Mouse (Mus musculus) layer of hippocampus, adult 9-10 months (tissue): ENCODE data around the gene Nol11.

Experiments used
- DNase-seq: peaks from one replicate; pipeline ENCODE4 v3.0.0; 2022; ENCODE audit warnings: low spot score

Nol11 gene

DNA sequence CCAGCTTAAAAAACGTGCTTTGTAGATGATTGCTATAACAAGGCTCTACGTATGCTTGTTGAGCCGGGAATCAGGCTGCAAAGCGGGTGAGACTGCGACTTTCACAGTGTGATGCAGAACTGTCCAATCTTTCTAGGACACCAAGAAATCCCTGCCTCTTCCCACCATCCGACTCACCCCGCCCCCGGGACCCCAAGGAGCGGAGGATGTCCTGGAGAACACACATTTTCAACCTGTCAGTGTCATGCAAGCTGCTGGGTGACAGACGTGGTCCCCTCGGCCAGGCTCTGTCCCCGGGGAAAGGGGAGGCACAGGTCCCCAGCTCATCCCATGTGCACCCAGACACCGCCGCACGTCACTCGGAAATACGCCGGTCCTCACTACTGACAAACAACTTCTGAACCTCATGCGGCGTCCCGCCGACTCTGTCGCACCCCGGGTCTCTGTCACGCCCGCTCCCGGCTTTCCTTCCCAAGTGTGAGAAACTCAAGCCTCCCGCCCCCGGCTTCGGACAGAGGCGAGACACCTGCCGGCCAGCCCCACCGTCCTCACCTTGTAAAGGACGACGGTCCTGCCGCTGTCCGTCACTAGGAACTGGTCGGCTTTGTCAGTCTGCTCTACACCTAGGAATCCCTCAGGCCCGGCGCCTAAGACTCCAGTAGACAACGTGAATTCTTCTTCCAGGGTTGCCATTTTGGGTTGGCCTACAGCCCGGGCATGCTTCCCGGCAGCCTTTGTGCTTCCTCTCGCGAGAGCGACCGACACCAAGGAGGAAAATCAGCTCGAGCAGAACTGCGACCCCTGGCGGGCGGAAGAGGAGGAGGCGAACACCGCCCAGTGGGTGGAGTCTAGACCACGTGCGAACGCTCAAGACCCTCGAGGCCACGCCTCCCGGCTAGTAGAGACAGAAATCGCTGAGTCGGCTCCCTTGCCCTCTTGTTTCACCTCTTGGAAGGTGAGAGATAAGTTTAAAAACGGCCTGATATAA is at the start of gene Nol11:
Gene Nol11, minus strand, starts transcription at position 817 of the 988 bp plus-strand sequence.
- peak; percentile 98 for DNase-seq

DNA sequence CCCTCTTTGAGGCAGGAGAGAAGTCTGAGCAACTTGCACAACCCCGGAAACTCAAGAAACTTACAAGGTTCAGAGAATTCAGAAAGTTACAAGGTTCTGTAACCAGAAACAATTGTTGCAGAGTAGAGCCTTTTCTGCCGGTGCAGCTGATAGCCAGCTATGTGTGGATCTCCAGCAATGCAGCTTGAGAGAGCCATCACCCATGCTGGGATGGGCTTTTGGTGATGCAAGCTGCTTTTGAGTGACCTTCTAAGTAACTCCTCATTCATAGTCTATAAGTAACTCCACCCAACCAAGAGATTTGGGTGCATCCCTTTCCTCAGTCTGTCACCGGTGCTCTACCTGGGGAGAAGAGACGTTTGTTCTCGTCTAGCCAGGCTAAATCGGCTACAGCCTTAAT is 49.3 kb upstream of the Nol11 start:
- no peak for DNase-seq

- no peak for DNase-seq
These were observed 48.4 kb upstream of the Nol11 start for GRCm38 (mm10) chr11:107237532-107237931.

GRCm38 (mm10) chr11:107233252-107233890 is 44.2 kb upstream of the Nol11 start:
- no peak for DNase-seq

DNA sequence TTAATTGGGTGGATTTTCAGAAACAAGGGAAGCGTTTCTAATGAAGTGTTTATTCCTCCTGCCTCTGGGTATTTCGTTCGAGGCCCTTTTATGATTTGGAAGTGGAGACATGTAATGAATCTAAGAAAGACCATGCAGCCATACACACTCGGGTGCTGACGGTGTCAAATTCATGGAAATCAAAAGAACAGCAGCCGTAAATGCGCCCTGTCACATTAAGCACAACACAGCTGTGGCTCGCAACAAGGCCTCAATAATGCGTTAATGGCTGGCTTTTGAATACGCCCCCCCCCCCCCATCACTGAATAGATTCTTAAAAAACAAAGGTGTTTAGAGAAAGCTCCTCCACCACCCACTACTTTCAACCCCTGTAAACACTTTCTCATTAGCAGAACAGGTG is 40.9 kb upstream of the Nol11 start:
- no peak for DNase-seq

GRCm38 (mm10) chr11:107226431-107226830 is 37.2 kb upstream of the Nol11 start:
- no peak for DNase-seq

- no peak for DNase-seq
These were observed 36.8 kb upstream of the Nol11 start for GRCm38 (mm10) chr11:107226013-107226412.

DNA sequence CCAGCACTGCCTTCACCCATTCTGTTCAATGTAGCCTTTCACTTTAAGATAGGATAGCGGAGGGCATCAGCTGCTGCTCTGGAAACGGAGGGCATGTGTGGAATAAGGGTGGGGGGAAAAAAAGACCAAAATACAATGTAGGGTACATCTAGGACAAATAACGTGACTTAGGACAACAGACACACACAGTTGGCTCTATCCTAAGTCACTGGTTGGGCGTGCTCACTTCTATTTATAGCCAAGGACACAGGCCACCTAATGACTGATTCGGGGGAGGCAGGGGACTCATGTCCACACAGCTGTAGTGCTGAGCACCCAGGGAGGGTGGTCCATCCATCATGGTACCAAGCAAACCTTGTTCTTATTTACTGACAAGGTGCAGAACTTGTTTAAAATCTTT is 36.1 kb upstream of the Nol11 start:
- DNase-seq = no peak

GRCm38 (mm10) chr11:107223667-107224214 is 34.6 kb upstream of the Nol11 start:
- no peak for DNase-seq

DNA sequence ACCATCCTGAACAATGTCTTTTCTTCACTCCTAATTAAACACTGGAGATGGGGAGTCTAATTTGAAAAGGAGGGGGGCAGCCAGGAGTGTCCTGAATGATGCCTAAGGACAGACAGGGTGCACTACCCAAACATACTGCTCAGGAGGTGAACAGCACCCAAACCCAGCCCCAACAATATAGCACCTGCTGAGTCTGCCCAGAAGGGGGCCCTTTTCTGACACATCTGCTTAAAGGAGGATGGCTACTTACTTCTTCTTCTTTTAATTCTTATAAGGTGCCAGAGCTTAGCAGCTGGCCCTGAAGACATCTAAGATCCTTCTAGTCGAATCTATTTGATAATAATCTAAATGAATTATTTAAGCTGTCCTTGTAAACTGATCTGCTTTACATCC is 34.0 kb upstream of the Nol11 start:
- DNase-seq = no peak

DNA sequence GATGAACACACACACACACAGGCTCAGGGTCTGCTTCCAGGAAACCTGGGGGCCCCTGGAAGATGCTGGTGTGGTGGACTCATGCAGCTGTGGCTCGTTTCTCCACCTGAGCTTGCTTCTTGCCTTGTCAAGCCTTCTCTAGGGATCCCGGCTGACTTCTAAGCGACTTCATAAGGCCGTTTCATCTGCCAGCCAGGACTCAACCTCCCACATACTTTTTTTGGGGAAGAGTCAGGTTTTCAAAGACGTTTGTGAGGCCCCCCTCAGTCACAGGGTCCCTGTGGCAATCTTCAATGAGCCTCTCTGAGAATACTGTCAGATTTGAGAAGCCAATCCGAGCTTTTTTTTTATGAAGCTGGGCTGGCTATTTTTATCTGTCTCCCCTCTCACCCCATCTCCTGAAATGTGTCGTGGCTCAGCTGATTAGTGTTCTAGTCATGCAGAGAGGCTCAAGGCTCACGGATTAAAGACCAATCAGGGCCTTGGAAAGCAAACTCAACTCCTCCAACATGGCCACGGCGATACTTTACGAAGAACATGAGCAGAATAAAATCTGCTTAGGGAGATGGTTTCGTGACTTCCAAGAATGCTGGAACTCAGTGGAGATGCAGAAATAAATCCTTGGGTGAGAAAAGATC is 33.5 kb upstream of the Nol11 start:
- DNase-seq = no peak

GRCm38 (mm10) chr11:107215111-107215510 is 25.9 kb upstream of the Nol11 start:
- DNase-seq = no peak

DNA sequence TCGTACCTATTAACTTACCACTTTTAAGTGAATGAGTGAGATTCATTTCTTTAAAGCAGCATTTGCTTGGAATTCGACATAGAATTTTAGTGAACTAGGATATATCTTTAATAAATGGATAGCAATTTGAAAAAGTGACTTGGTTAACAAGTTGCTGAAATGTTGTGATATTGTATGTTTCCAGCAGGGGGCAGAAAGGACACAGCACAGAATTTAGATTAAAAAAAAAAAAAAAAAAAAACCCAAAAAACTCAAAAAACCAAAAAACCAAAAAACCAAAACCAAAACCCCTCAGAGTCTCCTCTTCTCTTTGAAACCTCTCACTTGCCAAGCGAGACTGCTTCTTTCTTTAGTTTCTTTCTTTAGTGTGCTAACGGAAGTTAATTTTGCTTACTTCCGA is 24.6 kb upstream of the Nol11 start:
- no peak for DNase-seq

DNA sequence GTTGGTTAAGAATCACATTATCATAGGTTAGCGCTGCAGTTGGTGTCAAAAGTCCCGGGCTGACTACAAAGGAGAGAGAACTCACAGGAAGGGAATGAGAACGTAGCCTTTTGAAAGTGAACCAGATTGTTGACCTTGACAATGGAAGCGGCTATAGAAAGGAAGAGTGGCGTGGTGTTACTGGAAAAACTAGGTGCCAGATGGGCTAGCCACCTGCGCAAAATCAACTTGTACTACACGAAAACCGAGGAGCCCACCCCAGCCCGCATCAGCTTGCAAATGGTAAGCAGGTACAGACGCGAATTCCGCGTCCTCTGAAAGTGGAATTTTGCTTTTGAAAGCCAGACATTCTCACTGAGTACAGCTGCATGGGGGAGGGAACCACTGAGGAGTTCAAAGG is 20.6 kb upstream of the Nol11 start:
- no peak for DNase-seq

GRCm38 (mm10) chr11:107201773-107202172 is 12.6 kb upstream of the Nol11 start:
- no peak for DNase-seq

DNA sequence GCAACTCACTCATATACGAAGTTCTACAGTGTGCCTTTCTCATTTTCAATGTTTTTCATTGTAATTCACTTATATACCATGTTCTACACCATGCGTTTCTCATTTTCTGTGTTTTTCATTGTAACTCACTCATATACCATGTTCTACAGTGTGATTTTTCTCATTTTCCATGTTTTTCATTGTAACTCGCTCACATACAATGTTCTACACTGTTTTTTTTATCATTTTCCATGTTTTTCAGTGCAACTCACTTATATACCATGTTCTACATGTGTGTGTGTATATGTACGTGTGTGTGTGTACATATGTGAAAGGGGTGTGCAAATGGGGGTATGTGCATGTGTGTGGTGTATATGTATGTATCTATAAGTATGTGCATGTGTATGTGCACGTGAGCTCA is 10.1 kb upstream of the Nol11 start:
- no peak for DNase-seq

DNA sequence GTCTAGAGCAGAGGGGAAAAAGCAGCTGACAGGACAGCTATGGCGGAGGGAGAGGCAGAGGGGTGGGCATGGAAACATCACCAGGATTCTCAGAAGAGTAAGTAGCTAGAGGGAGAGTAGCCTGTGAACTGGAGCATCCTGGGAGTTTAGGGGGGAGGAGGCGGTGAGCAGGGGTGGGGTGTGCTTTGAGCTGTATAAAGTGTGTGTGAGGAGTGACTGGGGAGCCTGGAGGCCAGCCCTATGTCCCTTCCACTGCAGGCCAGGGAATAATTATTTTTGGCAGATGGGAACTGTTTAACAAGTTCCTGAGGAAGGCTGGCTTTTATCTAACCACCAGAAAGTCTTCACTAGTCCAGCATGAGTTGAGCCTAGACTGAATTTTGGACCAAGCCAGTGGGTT is 6.2 kb upstream of the Nol11 start:
- no peak for DNase-seq

- no peak for DNase-seq
These were observed 1.2 kb upstream of the Nol11 start for GRCm38 (mm10) chr11:107190376-107190775.

- no peak for DNase-seq
These were observed 5.4 kb downstream of the Nol11 start for GRCm38 (mm10) chr11:107183777-107184176.

DNA sequence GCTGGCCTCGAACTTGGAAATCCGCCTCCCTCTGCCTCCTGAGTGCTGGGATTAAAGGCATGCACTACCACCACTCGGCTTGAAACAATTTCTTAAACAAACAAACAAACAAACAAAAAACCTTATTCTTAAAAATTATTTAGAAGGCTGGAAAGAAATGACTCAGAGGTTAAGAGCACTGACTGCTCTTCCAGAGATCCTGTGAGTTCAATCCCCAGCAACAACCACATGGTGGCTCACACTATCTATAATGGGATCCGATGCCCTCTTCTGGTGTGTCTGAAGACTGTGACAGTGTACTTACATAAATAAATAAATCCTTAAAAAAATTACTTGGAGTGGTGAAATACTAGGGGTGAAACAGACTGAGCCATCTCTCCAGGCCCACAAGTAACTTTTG is 28.0 kb downstream of the Nol11 start:
- no peak for DNase-seq

DNA sequence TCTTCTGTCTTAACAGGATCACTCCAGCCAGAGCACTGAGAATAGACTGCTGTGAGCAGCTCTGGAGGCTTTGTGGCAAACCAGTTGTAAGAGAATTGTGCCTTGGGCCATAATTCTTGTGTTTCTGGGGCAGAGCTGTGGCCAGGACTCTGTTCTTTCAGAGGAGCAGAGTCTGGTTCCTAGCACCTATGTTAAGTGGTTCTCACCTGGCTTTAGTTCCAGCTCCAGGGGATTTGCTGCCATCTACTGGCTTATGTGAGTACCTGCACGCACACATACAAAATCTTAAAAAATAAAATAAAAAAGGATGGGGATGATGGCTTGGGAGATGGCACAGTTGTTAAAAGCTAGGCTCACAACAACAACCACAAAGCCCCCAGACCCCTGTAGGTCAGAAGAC is 30.1 kb downstream of the Nol11 start:
- no peak for DNase-seq

GRCm38 (mm10) chr11:107156977-107157642 is 32.1 kb downstream of the Nol11 start:
- DNase-seq = no peak
